Mouse (Mus musculus) cerebellum, adult 2 months (tissue): ENCODE results near the gene Dmrtc1c2. TPM values are rescaled to one million over a fixed set of nuclear protein-coding genes. Genes with fewer than 3 reads are reported as not detected.
"Not testable (repeated sequence)": the region's sequence is repeated elsewhere in the genome, so short reads cannot be mapped to it uniquely, and the experiment has no call there.

Source experiments
- DNase-seq, 2 experiments: peaks; one replicate each; pipeline ENCODE4 v3.0.0; 2021
- H3K27ac ChIP-seq: fragments of 200-500 bp; 2 replicates; pipeline ENCODE4 v1.5.1; 2012; ENCODE audit warnings: low read length, control low read depth, inconsistent platforms; ENCODE audit not compliant: insufficient read depth
- H3K27me3 ChIP-seq: fragments of 200-500 bp; 2 replicates; pipeline ENCODE4 v1.6.1; 2012; ENCODE audit warnings: inconsistent platforms, mild to moderate bottlenecking, low read length, moderate library complexity; ENCODE audit not compliant: control insufficient read depth, insufficient read depth
- H3K4me1 ChIP-seq: fragments of 200-500 bp; 2 replicates; pipeline ENCODE4 v1.6.1; 2011; ENCODE audit warnings: low read length; ENCODE audit not compliant: control insufficient read depth, insufficient read depth
- H3K4me3 ChIP-seq: fragments of 200-500 bp; replicated peaks from 2 replicates; pipeline ENCODE3; 2011; ENCODE audit warnings: mild to moderate bottlenecking, low read depth, low read length, control low read depth; ENCODE audit not compliant: insufficient read depth
- CTCF ChIP-seq: fragments of 200-500 bp; IDR thresholded peaks from 2 replicates; pipeline ENCODE4 v1.5.1; 2011; ENCODE audit warnings: low read depth, mild to moderate bottlenecking, control low read depth, low read length, moderate library complexity, borderline replicate concordance; ENCODE audit not compliant: insufficient read depth
- POLR2A ChIP-seq: fragments of 200-500 bp; IDR thresholded peaks from 2 replicates; pipeline ENCODE4 v1.6.1; 2011; ENCODE audit warnings: low read length, control low read depth, borderline replicate concordance; ENCODE audit not compliant: insufficient read depth
- WGBS: fragments of 180-500 bp; shearing (Covaris S2); methylation state at CpG from one replicate; pipeline ENCODE4 v1.1.7; 2018; 5-methylcytosine and 5-hydroxymethylcytosine counted together
- polyA plus RNA-seq: library from polyadenylated mRNA; depleted of rRNA; stranded (reverse); fragments of >200 nt; gene quantifications from 2 replicates; pipeline ENCODE4 v1.2.3, GENCODE M21; 2012; rRNA removed

Gene Dmrtc1c2
- polyA plus RNA-seq, result not detected in 2 replicates

GRCm38 (mm10) chrX:102854516-102854915, at the start of gene Dmrtc1c2:
Dmrtc1c2 (minus strand) TSS chrX:102854616.
- not testable (repeated sequence) for H3K4me1 ChIP-seq, H3K27me3 ChIP-seq, H3K27ac ChIP-seq, DNase-seq, H3K4me3 ChIP-seq
- 100% methylated on average over 2 of the region's 13 CpGs for WGBS

GRCm38 (mm10) chrX:102867871-102868270, 13.5 kb upstream of the Dmrtc1c2 start, which contains the start of gene 1700031F05Rik:
1700031F05Rik (minus strand) TSS chrX:102867971.
- WGBS, result 91% methylated on average over 6 of the region's 6 CpGs

GRCm38 (mm10) chrX:102812311-102812710, 42.1 kb downstream of the Dmrtc1c2 start:
- 64% methylated on average over 4 of the region's 4 CpGs for WGBS
- no peaks in the 10 kb centered on the region for H3K4me1 ChIP-seq
- TF ChIP-seq POLR2A (no peak), CTCF (no peak)

More at GRCm38 (mm10) chrX:102867871-102868270, 13.5 kb upstream of the Dmrtc1c2 start, which contains the start of gene 1700031F05Rik:
- H3K27ac ChIP-seq, result no peak within 1 kb of the TSS
- no peak within 1 kb of the TSS for H3K4me3 ChIP-seq
- no peaks in the 10 kb centered on the region for H3K4me1 ChIP-seq
- no peak for TF ChIP-seq POLR2A
- no peak for TF ChIP-seq CTCF
- DNase-seq, result no peak
- H3K27me3 ChIP-seq, result no peaks in the 10 kb centered on the region

GRCm38 (mm10) chrX:102802663-102803062, 51.8 kb downstream of the Dmrtc1c2 start, which contains the start of gene Dmrtc1c1:
Dmrtc1c1 (plus strand) TSS chrX:102802963.
- WGBS, result 93% methylated on average over 3 of the region's 14 CpGs
- H3K4me1 ChIP-seq, H3K27me3 ChIP-seq, H3K4me3 ChIP-seq, DNase-seq, H3K27ac ChIP-seq: not testable (repeated sequence)

More at GRCm38 (mm10) chrX:102812311-102812710, 42.1 kb downstream of the Dmrtc1c2 start:
- no peak for DNase-seq
- Histone ChIP-seq H3K4me3 (no peak overlapping the region), H3K27ac (no peak overlapping the region), H3K27me3 (no peaks in the 10 kb centered on the region)

Other genes starting within 250 kb of the Dmrtc1c2 start
- gene Phka1, start 210.4 kb downstream of the Dmrtc1c2 start, polyA plus RNA-seq, result 20.8 and 21.8 TPM in 2 replicates
- not detected in 2 replicates for gene Gm3880, start 167.6 kb downstream of the Dmrtc1c2 start, polyA plus RNA-seq
- gene Gm9112, start 147.0 kb downstream of the Dmrtc1c2 start, polyA plus RNA-seq, result not detected in 2 replicates
- not detected in 2 replicates for gene Dmrtc1b, start 146.8 kb downstream of the Dmrtc1c2 start, polyA plus RNA-seq
- not detected in 2 replicates for gene Dmrtc1c1, start 51.7 kb downstream of the Dmrtc1c2 start, polyA plus RNA-seq
- not detected in 2 replicates for gene 1700031F05Rik, start 13.4 kb upstream of the Dmrtc1c2 start, polyA plus RNA-seq
- 3.7 and 3.8 TPM in 2 replicates for gene Dmrtc1a, start 54.1 kb upstream of the Dmrtc1c2 start, polyA plus RNA-seq
- gene 1700011M02Rik, start 54.3 kb upstream of the Dmrtc1c2 start, polyA plus RNA-seq, result not detected in 2 replicates
- gene 1700018G05Rik, start 73.8 kb upstream of the Dmrtc1c2 start, polyA plus RNA-seq, result not detected in 2 replicates